Mouse (Mus musculus): Measurements from ENCODE around the gene Dock9.

DNA sequence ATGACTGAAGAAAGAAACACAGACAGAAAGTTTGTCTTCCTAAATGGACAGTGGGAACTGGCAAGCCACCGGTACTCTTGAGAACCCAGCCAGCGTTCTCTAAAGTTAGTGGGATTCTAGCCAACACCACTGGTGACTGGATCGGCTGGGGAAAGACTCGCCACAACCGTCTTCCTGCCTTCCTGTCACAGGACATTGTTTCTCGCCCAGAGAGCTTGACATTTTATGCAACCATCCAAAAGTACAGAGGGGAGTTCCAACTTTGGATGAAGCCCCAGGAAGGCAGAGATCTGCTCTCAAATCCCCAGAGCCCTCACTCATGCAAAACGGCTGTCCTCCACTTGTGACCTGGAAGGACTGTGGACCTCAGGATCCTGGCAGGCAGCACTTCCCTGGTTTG, 140.0 kb downstream of the Dock9 start:
- TF ChIP-seq GATA1 (IDR thresholded peaks at IDR 0.05; ENCODE audit: borderline replicate concordance, low read length): no peak
- no peak for TF ChIP-seq CTCF (IDR thresholded peaks at IDR 0.05; ENCODE audit: low read depth, low read length)
- no peak for TF ChIP-seq GATA2 (IDR thresholded peaks at IDR 0.05; ENCODE audit: borderline replicate concordance, low read depth, low read length)

All from G1E (cell line).